Mouse (Mus musculus) left cerebral cortex, adult 6 months (tissue): ENCODE results near the gene Ralgds. TPM values are rescaled to one million over a fixed set of nuclear protein-coding genes. Genes with fewer than 3 reads are reported as not detected.

ENCODE experiments used
- long read RNA-seq, 2 experiments: library from polyadenylated mRNA; unstranded; transcript quantifications; one replicate each; pipeline ENCODE4 v2.0.0; 2019 to 2020
- polyA plus RNA-seq: library from polyadenylated mRNA; unstranded; fragments of <200 nt; fragmentation: Nextera tagmentation; gene quantifications from 2 replicates; pipeline ENCODE4 v1.2.3, GENCODE M21; 2021

Ralgds gene
- polyA plus RNA-seq = 27.6 and 43.6 TPM in 2 replicates
- long read RNA-seq, experiment 1, transcript Ralgds-203 (18 exons, 3,683 nt) = major isoform, 56 of 159 reads
- long read RNA-seq, experiment 1, transcript Ralgds-202 (18 exons, 3,102 nt) = minor isoform, 52 of 159 reads
- long read RNA-seq, experiment 1, partial matches to known transcripts = 20 of 159 reads
- long read RNA-seq, experiment 1, other reads (novel, unspliced or antisense) = 31 of 159 reads
- long read RNA-seq, experiment 2, partial matches to known transcripts = 41 of 42 reads
- long read RNA-seq, experiment 2, other reads (novel, unspliced or antisense) = 0 of 42 reads

DNA sequence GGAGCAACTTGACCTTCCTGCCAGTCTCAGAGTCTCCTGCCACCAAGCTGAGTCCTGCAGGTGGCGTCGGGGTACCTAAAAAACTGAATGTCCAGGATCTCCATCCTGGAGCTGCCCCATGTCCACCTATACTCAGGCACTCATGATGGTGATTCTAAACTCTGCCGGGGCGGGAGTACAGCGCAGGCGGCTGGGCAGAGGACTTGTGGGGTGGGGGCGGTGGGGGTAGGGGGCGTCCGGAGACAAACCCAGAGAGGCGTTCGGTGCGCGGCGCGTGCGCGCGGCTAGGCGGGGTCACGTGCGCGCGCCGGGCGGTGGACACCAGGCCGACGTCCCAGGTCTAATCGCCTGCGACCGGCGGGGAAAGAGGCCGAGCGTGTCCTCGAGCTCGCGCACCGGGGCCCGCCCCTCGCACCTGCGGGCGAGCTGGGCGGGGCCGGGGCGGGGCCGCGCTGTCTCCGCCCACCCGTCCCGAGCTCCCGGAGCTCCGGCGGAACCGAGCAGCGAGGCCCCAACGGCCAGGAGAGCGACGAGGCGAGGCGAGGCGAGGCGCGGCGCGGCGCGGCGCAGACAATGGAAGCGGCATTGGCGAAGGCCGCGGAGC is at the start of gene Ralgds:
Gene Ralgds, plus strand, starts transcription at position 328 of the 604 bp plus-strand sequence.

DNA sequence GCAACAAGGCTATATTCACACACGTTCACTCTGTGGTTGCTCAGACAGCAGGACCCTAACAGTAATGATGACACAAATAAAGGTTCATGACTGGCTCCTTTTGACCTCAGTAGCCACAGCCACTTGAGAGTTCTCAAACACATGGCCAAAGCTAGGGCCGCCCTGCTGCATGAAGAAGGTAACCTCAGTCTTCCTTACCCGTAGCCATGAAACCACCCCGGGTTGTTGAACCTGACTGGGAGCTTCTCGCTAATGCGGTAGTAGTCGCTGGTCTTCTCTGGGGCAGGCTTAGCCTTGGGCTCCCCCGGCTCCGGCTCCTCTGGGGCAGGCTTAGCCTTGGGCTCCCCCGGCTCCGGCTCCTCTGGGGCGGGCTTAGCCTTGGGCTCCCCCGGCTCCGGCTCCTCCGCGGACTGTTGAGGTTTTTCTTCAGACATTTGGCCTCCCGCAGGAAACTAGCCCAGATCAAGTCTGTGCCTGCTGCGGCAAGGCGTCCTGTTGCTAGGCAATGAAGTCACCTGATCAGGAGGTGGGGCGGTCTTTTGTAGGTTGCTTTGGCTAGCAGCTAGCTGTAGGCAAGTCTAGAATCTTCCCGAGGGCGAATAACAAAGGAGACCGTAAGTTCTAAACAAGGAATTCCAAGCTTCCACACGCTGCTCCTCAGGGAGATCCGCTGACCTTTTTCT is 46.9 kb upstream of the Ralgds start, which contains the start of gene 1700007K13Rik:
Gene 1700007K13Rik, minus strand, starts transcription at position 497 of the 683 bp plus-strand sequence.

DNA sequence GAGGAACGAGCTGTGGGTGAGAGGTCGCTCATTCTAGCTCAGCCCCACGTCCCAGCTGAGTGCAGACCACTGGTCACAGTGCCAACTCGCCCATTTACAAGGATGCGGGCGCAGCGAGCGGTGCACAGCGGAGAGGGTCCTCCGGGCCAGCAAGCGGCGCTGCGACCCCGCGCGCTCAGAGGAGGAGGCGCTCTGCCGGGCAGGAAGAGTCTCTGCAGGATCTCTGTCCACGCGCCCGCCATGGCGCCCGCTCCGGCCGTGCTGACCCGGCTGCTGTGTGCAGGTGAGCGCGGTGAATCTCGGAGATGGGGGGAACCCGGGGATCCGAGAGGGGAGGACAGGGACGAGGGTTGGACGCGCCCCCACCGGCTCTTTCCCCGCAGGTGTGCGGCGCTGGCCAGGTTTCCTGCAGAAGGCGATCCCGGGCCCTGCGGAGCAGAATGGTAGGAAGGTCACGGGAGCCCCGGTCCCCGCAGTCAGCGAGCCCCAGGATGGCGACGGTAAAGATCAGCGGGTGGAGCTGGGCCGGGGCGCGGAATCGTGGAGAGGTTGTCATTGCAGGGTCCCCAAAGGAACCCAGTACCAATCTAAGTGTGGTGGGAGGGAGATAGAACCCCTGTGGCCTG is 45.0 kb upstream of the Ralgds start, which contains the start of gene Mrps2:
Gene Mrps2, plus strand, starts transcription at position 207 of the 626 bp plus-strand sequence.

DNA sequence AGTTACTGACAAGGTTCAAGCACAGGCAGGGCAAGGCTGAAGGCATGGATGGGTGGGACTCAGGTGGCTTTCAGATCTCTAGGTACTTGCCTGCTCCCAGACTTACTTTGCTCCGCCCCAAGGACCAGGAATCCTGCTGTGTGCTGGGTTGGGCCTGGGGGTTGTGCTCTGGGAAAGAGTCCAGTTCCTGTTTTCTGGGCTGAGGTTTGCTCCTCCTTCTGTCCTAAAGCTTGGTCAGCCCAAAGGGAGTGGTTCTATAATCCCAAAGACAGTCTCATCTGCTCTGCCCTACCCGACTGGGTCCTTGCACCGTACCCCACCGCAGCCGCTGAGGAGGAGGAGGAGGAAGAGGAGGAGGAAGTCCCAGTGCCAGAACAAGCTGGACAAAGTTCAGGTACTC is 16.3 kb upstream of the Ralgds start, which contains the start of gene Gbgt1:
Gene Gbgt1, plus strand, starts transcription at position 221 of the 400 bp plus-strand sequence.

DNA sequence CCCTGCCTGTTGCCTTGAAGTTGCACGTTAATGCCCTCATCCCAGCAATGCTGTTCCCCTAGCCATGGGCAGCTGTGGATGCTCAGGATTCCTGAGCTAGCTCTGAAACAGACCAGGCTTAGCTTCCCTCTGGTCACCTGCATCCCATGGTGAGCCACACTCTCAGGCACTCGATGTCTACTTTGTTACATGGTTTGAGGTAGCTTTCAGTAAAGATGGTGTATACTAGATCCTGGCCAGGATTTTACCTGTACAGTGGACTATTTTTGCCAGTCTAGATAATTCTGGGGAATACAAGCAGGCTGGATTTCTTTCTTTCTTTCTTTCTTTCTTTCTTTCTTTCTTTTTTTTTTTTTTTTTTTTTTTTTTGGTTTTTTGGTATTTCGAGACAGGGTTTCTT is 7.1 kb upstream of the Ralgds start, which contains the start of gene Gm10134:
Gene Gm10134, plus strand, starts transcription at position 301 of the 400 bp plus-strand sequence.

DNA sequence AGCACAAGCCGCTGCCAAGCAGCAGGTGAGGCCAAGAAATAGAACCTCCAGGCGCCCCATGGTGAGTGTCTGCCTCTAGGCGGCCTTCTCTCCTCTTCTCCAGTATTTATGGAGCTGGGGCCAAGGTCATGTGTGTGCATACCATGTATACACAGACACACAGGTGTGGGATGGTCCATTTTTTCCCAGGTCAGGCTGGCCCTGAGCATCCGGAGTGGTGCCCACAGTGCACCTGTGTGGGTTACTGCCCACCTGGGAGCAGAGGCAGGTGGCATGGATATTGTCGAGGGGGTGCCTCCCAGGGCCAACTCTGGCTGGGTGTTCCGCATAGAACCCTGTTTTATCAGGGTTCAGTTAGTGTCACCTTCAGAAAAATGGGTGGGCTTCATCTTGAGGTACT is 50.4 kb downstream of the Ralgds start, which contains the start of gene Cel:
Gene Cel, minus strand, starts transcription at position 101 of the 400 bp plus-strand sequence.

DNA sequence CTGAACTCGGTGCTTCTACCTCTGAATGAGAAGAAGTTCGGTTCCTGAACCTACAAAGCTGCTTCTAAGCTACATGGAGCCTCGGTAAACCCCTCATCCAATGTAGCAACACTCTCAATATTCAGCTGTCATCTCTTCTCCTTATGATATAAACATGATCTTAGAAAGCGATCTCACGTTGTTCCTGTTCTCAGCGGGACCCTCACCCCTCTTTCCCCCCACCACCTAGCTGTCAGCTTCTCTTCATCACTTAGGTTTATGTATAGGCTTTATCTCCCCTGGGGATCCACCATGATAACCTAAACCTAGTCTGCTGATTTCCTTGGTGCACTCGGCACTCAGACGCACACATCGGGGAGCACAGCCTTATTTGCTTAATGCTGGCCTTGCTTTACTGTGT is 70.7 kb downstream of the Ralgds start, which contains the start of gene Gtf3c5:
Gene Gtf3c5, minus strand, starts transcription at position 101 of the 400 bp plus-strand sequence.

Other genes with a start within 250 kb of the Ralgds start
- 5.0 and 6.1 TPM in 2 replicates for gene Ppp1r26, start 66.3 kb upstream of the Ralgds start, polyA plus RNA-seq
- gene 1700007K13Rik, start 46.8 kb upstream of the Ralgds start, polyA plus RNA-seq = 2.7 and 6.0 TPM in 2 replicates
- gene Mrps2, start 45.1 kb upstream of the Ralgds start, polyA plus RNA-seq = 15.6 and 28.7 TPM in 2 replicates
- 0.39 and 1.2 TPM in 2 replicates for gene Gbgt1, start 16.2 kb upstream of the Ralgds start, polyA plus RNA-seq
- gene Gm10134, start 7.0 kb upstream of the Ralgds start, polyA plus RNA-seq = 0.93 TPM in 1 of 2 replicates, not detected in the other
- not detected in 2 replicates for gene Cel, start 50.3 kb downstream of the Ralgds start, polyA plus RNA-seq
- gene Gtf3c5, start 70.6 kb downstream of the Ralgds start, polyA plus RNA-seq = 8.8 and 11.2 TPM in 2 replicates
- gene Gfi1b, start 108.9 kb downstream of the Ralgds start, polyA plus RNA-seq = not detected in 2 replicates
- gene Tsc1, start 128.1 kb downstream of the Ralgds start, polyA plus RNA-seq = 17.4 and 22.5 TPM in 2 replicates
- 1.1 and 1.6 TPM in 2 replicates for gene Spaca9, start 186.6 kb downstream of the Ralgds start, polyA plus RNA-seq
- 2.2 and 3.3 TPM in 2 replicates for gene Ak8, start 187.0 kb downstream of the Ralgds start, polyA plus RNA-seq